Mouse (Mus musculus) stomach, embryonic 16.5 days (tissue): ENCODE measurements around the gene Pde6g. TPM values are rescaled to one million over a fixed set of nuclear protein-coding genes. Genes with fewer than 3 reads are reported as not detected.

Experiments used
- ATAC-seq: fragments of 200-750 bp; cut with Nextera tagmentation; 2 replicates; pipeline ENCODE4 v1.8.0; 2017; ENCODE audit warnings: moderate number of reproducible peaks, moderate TSS enrichment; ENCODE audit not compliant: insufficient read depth, low FRiP score
- H3K27ac ChIP-seq: fragments of 300-500 bp; sonication (generic); 2 replicates; pipeline ENCODE4 v1.5.1; 2014; ENCODE audit warnings: low read length
- H3K27me3 ChIP-seq: fragments of 300-500 bp; sonication (generic); 2 replicates; pipeline ENCODE4 v1.6.1; 2014; ENCODE audit warnings: low read length, control low read depth, mixed read lengths; ENCODE audit not compliant: control insufficient read depth, insufficient read depth
- H3K36me3 ChIP-seq: fragments of 300-500 bp; sonication (generic); 2 replicates; pipeline ENCODE4 v1.6.1; 2014; ENCODE audit warnings: low read length; ENCODE audit not compliant: control insufficient read depth, insufficient read depth
- H3K4me1 ChIP-seq: fragments of 300-500 bp; sonication (generic); 2 replicates; pipeline ENCODE4 v1.6.1; 2014; ENCODE audit warnings: low read length, control low read depth, mixed read lengths; ENCODE audit not compliant: control insufficient read depth, insufficient read depth
- H3K4me2 ChIP-seq: fragments of 300-500 bp; sonication (generic); 2 replicates; pipeline ENCODE4 v1.6.1; 2014; ENCODE audit warnings: low read depth, low read length, mixed read lengths
- H3K4me3 ChIP-seq: fragments of 300-500 bp; sonication (generic); replicated peaks from 2 replicates; pipeline ENCODE4 v1.5.1; 2014; ENCODE audit warnings: mild to moderate bottlenecking, low read length
- H3K9ac ChIP-seq: fragments of 300-500 bp; sonication (generic); 2 replicates; pipeline ENCODE4 v1.6.1; 2014; ENCODE audit warnings: low read length
- H3K9me3 ChIP-seq: fragments of 300-500 bp; sonication (generic); replicated peaks from 2 replicates; pipeline ENCODE4 v1.6.1; 2016; ENCODE audit warnings: low read length, control low read depth; ENCODE audit not compliant: control insufficient read depth
- WGBS: fragments of 180-500 bp; shearing (Covaris S2); extraction: QIAGEN DNeasy Blood & Tissue Kit; methylation state at CpG from one replicate; pipeline ENCODE4 v1.1.7; 2014; 5-methylcytosine and 5-hydroxymethylcytosine counted together
- polyA plus RNA-seq: library from polyadenylated mRNA; unstranded; fragments of >200 nt; fragmentation: Nextera tagmentation; extraction: Ambion mirVana; gene quantifications from 2 replicates; pipeline ENCODE4 v1.2.1, GENCODE M21; 2015

The Pde6g gene
- polyA plus RNA-seq, 1 experiment from 2014 or later = 0.30 TPM

- Histone ChIP-seq H3K36me3 (no peaks in the 10 kb centered on the region), H3K9me3 (no peaks in the 10 kb centered on the region), H3K27me3 (no peaks in the 10 kb centered on the region), H3K4me1 (no peaks in the 10 kb centered on the region), H3K4me2 (no peak overlapping the region), H3K9ac (no peak overlapping the region), H3K4me3 (no peak overlapping the region), H3K27ac (no peak overlapping the region)
- no peak for ATAC-seq
- 74% methylated on average over 6 of the region's 6 CpGs for WGBS
Measured at GRCm38 (mm10) chr11:120444106-120444505, 9.2 kb downstream of the Pde6g start.

GRCm38 (mm10) chr11:120442765-120443280 is 10.5 kb downstream of the Pde6g start:
- no peaks in the 10 kb centered on the region for H3K9me3 ChIP-seq
- H3K36me3 ChIP-seq = no peaks in the 10 kb centered on the region
- H3K27ac ChIP-seq = no peak overlapping the region
- no peak overlapping the region for H3K4me2 ChIP-seq
- no peaks in the 10 kb centered on the region for H3K27me3 ChIP-seq
- no peak for ATAC-seq
- H3K4me1 ChIP-seq = no peaks in the 10 kb centered on the region
- H3K9ac ChIP-seq = no peak overlapping the region
- 84% methylated on average over 3 of the region's 3 CpGs for WGBS
- H3K4me3 ChIP-seq = no peak overlapping the region

- no peaks in the 10 kb centered on the region for H3K36me3 ChIP-seq
- no peak within 1 kb of the TSS for H3K27ac ChIP-seq
- no peak within 1 kb of the TSS for H3K4me2 ChIP-seq
- H3K4me3 ChIP-seq = no peak within 1 kb of the TSS
- H3K4me1 ChIP-seq = no peaks in the 10 kb centered on the region
- no peak within 1 kb of the TSS for H3K9ac ChIP-seq
- H3K27me3 ChIP-seq = no peaks in the 10 kb centered on the region
- WGBS = 87% methylated on average over 3 of the region's 3 CpGs
- no peak for ATAC-seq
- no peaks in the 10 kb centered on the region for H3K9me3 ChIP-seq
Measured at GRCm38 (mm10) chr11:120442344-120442743, 11.0 kb downstream of the Pde6g start, which contains the start of gene Tspan10. Gene Tspan10 (plus strand): TSS chr11:120442644.

GRCm38 (mm10) chr11:120437857-120438385 is 15.4 kb downstream of the Pde6g start:
- 0 out of 2 replicates have a peak overlapping the region, but pooled peaks have one; percentile 21 for H3K27ac ChIP-seq
- peaks cover 10% of the 10 kb centered on the region for H3K4me1 ChIP-seq
- H3K4me2 ChIP-seq = peak overlapping the region; percentile 57
- H3K9ac ChIP-seq = peak overlapping the region; percentile 94
- H3K4me3 ChIP-seq = peak overlapping the region; percentile 90
- H3K27me3 ChIP-seq = no peaks in the 10 kb centered on the region
- no peak for ATAC-seq
- WGBS = 23% methylated on average over 12 of the region's 12 CpGs
- H3K9me3 ChIP-seq = no peaks in the 10 kb centered on the region
- H3K36me3 ChIP-seq = 0 out of 2 replicates have a peak, but pooled peaks cover 3% of the 10 kb centered on the region

- under 1% methylated on average over 77 of the region's 77 CpGs for WGBS
- H3K9ac ChIP-seq = peak within 1 kb of the TSS; percentile 94
- H3K27ac ChIP-seq = peak within 1 kb of the TSS; percentile 60; the same call in 1 of the 2 replicates
- H3K4me1 ChIP-seq = peaks cover 10% of the 10 kb centered on the region
- peak within 1 kb of the TSS; percentile 94 for H3K4me2 ChIP-seq
- ATAC-seq = peak; percentile 92
- 0 out of 2 replicates have a peak, but pooled peaks cover 3% of the 10 kb centered on the region for H3K36me3 ChIP-seq
- no peaks in the 10 kb centered on the region for H3K27me3 ChIP-seq
- H3K9me3 ChIP-seq = no peaks in the 10 kb centered on the region
- H3K4me3 ChIP-seq = peak within 1 kb of the TSS; percentile 90
Measured at GRCm38 (mm10) chr11:120437152-120437856, 16.0 kb downstream of the Pde6g start, which contains the start of gene Nploc4. Gene Nploc4 (minus strand): TSS chr11:120437708.

- H3K4me1 ChIP-seq = peaks cover 9% of the 10 kb centered on the region
- H3K36me3 ChIP-seq = peaks cover 13% of the 10 kb centered on the region; the same call in 1 of the 2 replicates
- H3K4me2 ChIP-seq = no peak overlapping the region
- no peak overlapping the region for H3K4me3 ChIP-seq
- H3K9me3 ChIP-seq = no peaks in the 10 kb centered on the region
- H3K9ac ChIP-seq = no peak overlapping the region
- 90% methylated on average over 3 of the region's 3 CpGs for WGBS
- no peak for ATAC-seq
- H3K27ac ChIP-seq = no peak overlapping the region
- no peaks in the 10 kb centered on the region for H3K27me3 ChIP-seq
Measured at GRCm38 (mm10) chr11:120426727-120427126, 26.6 kb downstream of the Pde6g start.

GRCm38 (mm10) chr11:120423569-120424295 is 29.6 kb downstream of the Pde6g start:
- no peak overlapping the region for H3K4me2 ChIP-seq
- 59% methylated on average over 9 of the region's 9 CpGs for WGBS
- peak overlapping the region; percentile 33; the same call in 1 of the 2 replicates for H3K27ac ChIP-seq
- H3K9ac ChIP-seq = no peak overlapping the region
- no peaks in the 10 kb centered on the region for H3K27me3 ChIP-seq
- H3K36me3 ChIP-seq = peaks cover 18% of the 10 kb centered on the region
- ATAC-seq = peak; percentile 55; the same call in 1 of the 2 replicates
- H3K4me3 ChIP-seq = no peak overlapping the region
- H3K4me1 ChIP-seq = peaks cover 9% of the 10 kb centered on the region
- H3K9me3 ChIP-seq = no peaks in the 10 kb centered on the region

- no peak overlapping the region for H3K9ac ChIP-seq
- peak; percentile 69; the same call in 1 of the 2 replicates for ATAC-seq
- no peak overlapping the region for H3K4me3 ChIP-seq
- H3K36me3 ChIP-seq = peaks cover 17% of the 10 kb centered on the region
- WGBS = 47% methylated on average over 13 of the region's 13 CpGs
- H3K27ac ChIP-seq = peak overlapping the region; percentile 73; the same call in 1 of the 2 replicates
- peaks cover 9% of the 10 kb centered on the region for H3K4me1 ChIP-seq
- no peak overlapping the region for H3K4me2 ChIP-seq
- H3K27me3 ChIP-seq = no peaks in the 10 kb centered on the region
- no peaks in the 10 kb centered on the region for H3K9me3 ChIP-seq
Measured at GRCm38 (mm10) chr11:120422651-120423568, 30.4 kb downstream of the Pde6g start.
